Mouse (Mus musculus) embryonic stem cell, embryonic (primary cell): ENCODE measurements around the gene 6030458C11Rik.

ENCODE experiments used
- CTCF ChIA-PET, 4 experiments: fragments of 300-600 bp in 2 of 4; fragments of 350-600 bp in 2 of 4; sonication (Branson Sonifier 250); formaldehyde crosslinking; loops; one replicate each; lab custom pipeline; 2022; ENCODE audit warnings: inconsistent platforms in 2 of 4; lab: Charles Lee
- POLR2A ChIA-PET, 4 experiments: fragments of 300-600 bp in 2 of 4; fragments of 350-600 bp in 2 of 4; sonication (Branson Sonifier 250); formaldehyde crosslinking; loops; one replicate each; lab custom pipeline; 2022; ENCODE audit warnings: antibody characterized with exemption in 4 of 4, inconsistent platforms in 1 of 4; lab: Charles Lee

Gene 6030458C11Rik

GRCm38 (mm10) chr15:12824197-12824952 is at the start of gene 6030458C11Rik, which contains the start of gene Drosha:
Gene 6030458C11Rik, minus strand, starts transcription at chr15:12824649.
Gene Drosha, plus strand, starts transcription at chr15:12824815.
- ChIA-PET POLR2A (interaction anchor here in 3 of 4 experiments (0.6 to 3.7 kb wide), 20 partner anchors 7 to 837 kb away, joined by 3 to 20 read pairs (median 4); no protein-coding TSS in a partner anchor), CTCF (interaction anchor here in 2 of 4 experiments (0.6 to 0.8 kb wide), 2 partner anchors 12 to 18 kb away, joined by 3 to 7 read pairs; no protein-coding TSS in a partner anchor)

DNA sequence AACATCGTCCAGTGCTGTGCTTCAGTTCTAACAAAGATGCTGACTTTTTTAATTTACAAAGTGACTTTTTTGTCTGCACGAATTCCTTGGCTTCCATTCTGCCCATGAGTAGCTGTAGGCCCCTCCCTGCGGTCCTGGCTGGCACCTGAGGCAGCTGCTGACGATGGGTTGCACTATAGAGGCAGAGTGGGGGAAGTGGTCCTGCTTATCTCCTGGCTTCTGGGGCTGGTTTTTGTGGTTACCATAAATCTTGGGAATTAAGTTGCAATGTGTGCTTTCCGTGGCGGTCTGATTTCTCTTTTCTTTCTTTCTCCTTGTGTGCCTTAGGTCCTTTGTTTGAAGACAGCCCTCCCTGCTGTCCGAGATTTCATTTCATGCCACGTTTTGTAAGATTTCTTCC is 42.8 kb upstream of the 6030458C11Rik start:
- POLR2A ChIA-PET, result interaction anchor here in 1 of 4 experiments (0.8 to 1.3 kb wide), 2 partner anchors 11 to 25 kb away, joined by 3 to 6 read pairs; no protein-coding TSS in a partner anchor
- CTCF ChIA-PET, result interaction anchor here in 2 of 4 experiments (0.6 to 1.4 kb wide), 3 partner anchors 8 to 677 kb away, joined by 3 to 6 read pairs (median 4); no protein-coding TSS in a partner anchor

DNA sequence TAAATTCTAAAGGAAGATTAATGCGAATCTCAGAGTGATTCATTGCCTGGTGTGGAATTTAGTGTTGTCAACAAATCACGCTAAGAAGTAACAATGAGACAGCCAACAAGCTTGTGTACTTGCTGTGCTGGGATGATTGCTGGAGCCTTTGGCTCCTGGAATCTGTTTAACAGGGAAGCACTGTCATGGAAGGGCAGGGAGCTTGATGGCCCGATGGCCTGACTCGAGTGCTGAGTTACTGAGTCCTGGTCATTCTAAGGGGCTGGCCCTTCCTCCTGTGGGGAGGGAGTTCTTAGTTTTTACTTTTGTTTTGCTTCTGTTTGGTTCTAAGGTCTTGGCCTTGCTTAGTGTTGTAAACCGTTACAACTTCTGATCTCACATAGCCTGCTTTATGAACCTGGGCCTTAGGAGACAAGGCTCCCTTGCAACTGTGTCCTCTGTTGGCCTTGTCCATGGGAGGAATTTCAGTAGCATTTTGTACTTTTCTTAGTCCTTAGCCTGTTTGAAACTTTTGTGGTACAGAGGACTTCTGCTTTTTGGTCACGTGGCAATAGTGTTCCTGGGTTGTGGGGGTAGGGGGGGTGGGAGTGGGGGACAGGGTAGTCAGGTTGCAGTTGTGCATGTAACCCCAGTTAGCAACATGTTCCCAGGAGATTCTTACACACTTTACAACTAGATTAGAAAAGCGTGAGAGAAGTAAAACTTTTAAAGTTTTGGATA is 41.3 kb upstream of the 6030458C11Rik start:
- ChIA-PET POLR2A (interaction anchor here in 1 of 4 experiments (0.5 to 1.4 kb wide), 3 partner anchors 9 to 65 kb away, joined by 3 read pairs; no protein-coding TSS in a partner anchor), CTCF (interaction anchor here in 1 of 4 experiments (0.6 kb wide), 1 partner anchor 486 kb away, joined by 3 read pairs; no protein-coding TSS in a partner anchor)

GRCm38 (mm10) chr15:12863669-12864068 is 39.2 kb upstream of the 6030458C11Rik start:
- POLR2A ChIA-PET, result interaction anchor here in 2 of 4 experiments (0.8 to 1.2 kb wide), 3 partner anchors 10 to 18 kb away, joined by 3 to 4 read pairs (median 4); no protein-coding TSS in a partner anchor
- CTCF ChIA-PET, result no interaction called here

DNA sequence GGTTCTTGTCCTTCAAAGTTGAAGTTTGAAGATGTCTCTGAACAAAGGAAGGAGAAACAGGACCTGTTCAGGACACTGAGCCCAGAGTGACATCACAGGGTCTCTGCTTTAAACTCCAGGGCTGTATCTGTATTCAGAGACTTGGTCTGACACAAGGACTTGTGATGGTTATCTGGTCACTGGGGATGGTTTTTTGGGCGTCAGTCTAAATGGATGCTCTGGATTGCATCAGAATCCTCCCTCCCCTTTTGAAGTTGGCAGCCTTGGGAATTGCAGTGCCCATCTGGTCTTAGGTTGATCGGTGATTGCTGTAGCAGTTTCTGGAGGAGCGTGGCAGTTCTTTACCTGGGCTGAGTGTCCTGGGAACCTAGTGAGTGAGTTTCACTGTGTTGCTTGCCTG is 37.6 kb upstream of the 6030458C11Rik start:
- POLR2A ChIA-PET, result interaction anchor here in 2 of 4 experiments (0.7 to 1.1 kb wide), 2 partner anchors 27 to 1020 kb away, joined by 3 to 5 read pairs; no protein-coding TSS in a partner anchor
- CTCF ChIA-PET, result no interaction called here

DNA sequence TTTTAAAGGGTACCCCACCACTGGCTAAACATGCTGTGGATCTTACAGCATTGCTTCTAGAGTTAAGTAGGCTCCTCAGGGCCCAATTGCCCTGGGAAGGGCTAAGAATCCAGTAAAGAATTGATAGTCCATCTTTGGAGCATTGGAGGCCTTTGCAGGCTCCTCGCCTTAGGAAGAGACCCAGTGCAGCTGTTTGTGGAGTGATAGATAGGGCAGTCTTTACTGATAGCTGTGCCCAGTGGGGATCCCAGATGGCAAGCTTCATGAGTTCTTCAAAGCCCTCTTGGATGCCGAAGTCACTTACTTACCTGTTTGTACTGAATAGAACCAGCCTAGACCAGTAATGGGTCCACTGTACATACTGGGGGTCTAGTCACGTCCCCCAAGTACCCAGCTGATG is 34.2 kb upstream of the 6030458C11Rik start:
- ChIA-PET POLR2A (interaction anchor here in 2 of 4 experiments (0.6 to 4.9 kb wide), 17 partner anchors 10 to 355 kb away, joined by 3 to 22 read pairs (median 4); no protein-coding TSS in a partner anchor), CTCF (interaction anchor here in 1 of 4 experiments (1.5 kb wide), 1 partner anchor 9 kb away, joined by 4 read pairs; no protein-coding TSS in a partner anchor)

DNA sequence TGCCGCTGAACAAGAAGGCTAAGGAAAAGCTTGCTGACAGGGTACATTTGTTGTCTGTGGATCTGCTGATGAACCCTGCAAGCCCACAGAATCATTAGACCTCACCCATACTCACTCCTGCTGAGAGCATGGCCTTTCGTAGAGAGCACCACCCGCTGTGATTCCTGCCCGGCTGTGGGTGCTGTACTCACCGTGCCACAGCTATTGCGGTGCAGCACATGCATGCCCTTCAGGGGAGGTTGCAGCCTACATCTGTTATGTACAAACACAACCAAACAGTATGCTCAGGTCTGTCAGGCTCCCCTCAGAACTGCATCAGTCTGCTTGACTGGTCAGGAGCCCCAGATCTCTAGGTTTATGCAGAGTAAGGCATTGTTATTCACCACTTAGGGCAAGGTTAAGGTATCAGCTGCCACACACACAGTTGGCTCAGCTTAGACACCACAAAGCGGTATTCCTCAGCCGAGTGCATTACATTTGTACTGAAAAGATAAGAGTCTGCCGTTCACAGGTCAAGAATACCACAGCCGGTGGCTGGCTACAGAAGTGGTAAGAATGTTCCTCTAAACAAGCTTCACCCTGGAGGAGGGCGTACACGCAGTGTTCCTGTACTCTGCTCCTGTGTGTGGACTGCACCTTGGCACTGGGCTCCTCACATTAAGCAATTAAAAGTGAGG is 33.5 kb upstream of the 6030458C11Rik start:
- ChIA-PET CTCF (interaction anchor here in 1 of 4 experiments (0.6 to 1.5 kb wide), 2 partner anchors 16 to 611 kb away, joined by 4 read pairs; no protein-coding TSS in a partner anchor), POLR2A (interaction anchor here in 2 of 4 experiments (0.6 to 4.9 kb wide), 23 partner anchors 10 to 354 kb away, joined by 3 to 22 read pairs (median 3); no protein-coding TSS in a partner anchor)

GRCm38 (mm10) chr15:12856780-12857179 is 32.3 kb upstream of the 6030458C11Rik start:
- POLR2A ChIA-PET, result interaction anchor here in 3 of 4 experiments (0.6 to 4.9 kb wide), 8 partner anchors 9 to 33 kb away, joined by 3 to 22 read pairs (median 4); partner anchors contain the start of genes 6030458C11Rik (in 1 of the 3) and Drosha (in 1 of the 3)

DNA sequence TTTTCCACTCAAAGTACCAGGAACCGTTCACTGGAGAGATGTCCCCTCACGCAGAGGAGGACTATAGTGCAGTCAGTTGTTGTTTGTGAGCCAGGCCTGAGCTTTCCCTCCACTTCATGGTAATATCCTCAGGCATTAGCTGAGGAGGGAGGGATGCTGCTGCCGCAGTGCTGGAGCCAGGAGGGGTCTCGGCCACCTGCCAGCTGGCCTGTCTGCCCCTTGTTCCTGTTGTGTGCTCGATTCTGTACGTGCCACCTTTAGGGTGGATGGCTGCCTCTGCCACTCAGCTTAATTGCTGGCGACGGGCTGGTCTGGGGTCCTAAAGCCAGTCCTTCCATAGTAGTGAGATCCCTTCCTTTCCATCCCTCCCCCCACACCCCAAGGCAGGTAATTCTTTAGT is 29.0 kb upstream of the 6030458C11Rik start:
- CTCF ChIA-PET, result interaction anchor here in 2 of 4 experiments (1.0 kb wide), 2 partner anchors 9 kb away, joined by 3 read pairs; no protein-coding TSS in a partner anchor

More at GRCm38 (mm10) chr15:12856780-12857179, 32.3 kb upstream of the 6030458C11Rik start:
- CTCF ChIA-PET, result interaction anchor here in 3 of 4 experiments (0.6 to 1.5 kb wide), 3 partner anchors 14 to 233 kb away, joined by 3 to 7 read pairs (median 4); no protein-coding TSS in a partner anchor

DNA sequence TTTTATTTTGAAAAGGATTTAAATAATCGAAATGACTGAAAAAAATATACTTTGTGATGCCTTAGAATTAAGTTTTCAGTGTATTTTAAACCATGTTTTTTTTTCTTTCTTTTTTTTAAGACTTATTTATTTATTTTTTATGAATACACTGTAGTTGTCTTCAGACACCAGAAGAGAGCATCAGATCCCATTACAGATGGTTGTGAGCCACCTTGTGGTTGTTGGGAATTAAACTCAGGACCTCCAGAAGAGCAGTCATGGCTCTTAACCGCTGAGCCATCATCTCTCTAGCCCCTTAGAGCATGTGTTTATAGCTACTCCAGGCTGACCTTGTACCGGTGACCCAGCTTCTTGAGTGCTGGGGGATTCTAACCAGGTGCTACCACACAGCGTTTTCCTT is 24.9 kb upstream of the 6030458C11Rik start:
- ChIA-PET CTCF (interaction anchor here in 1 of 4 experiments (1.1 kb wide), 1 partner anchor 257 kb away, joined by 3 read pairs; no protein-coding TSS in a partner anchor), POLR2A (interaction anchor here in 2 of 4 experiments (0.9 to 1.3 kb wide), 2 partner anchors 15 kb away, joined by 3 read pairs; no protein-coding TSS in a partner anchor)

More for the DNA sequence above, 29.0 kb upstream of the 6030458C11Rik start:
- POLR2A ChIA-PET, result interaction anchor here in 2 of 4 experiments (0.6 to 4.9 kb wide), 5 partner anchors 7 to 682 kb away, joined by 3 to 22 read pairs (median 4); no protein-coding TSS in a partner anchor

GRCm38 (mm10) chr15:12848196-12848975 is 23.9 kb upstream of the 6030458C11Rik start:
- ChIA-PET CTCF (no interaction called here), POLR2A (interaction anchor here in 2 of 4 experiments (1.1 kb wide), 2 partner anchors 10 kb away, joined by 3 read pairs; no protein-coding TSS in a partner anchor)

- POLR2A ChIA-PET, result interaction anchor here in 2 of 4 experiments (0.5 to 3.9 kb wide), 11 partner anchors 9 to 161 kb away, joined by 3 to 22 read pairs (median 5); partner anchors contain the start of genes 6030458C11Rik (in 2 of the 2) and Drosha (in 2 of the 2)
- CTCF ChIA-PET, result interaction anchor here (0.5 to 1.7 kb wide), 16 partner anchors 9 to 871 kb away, joined by 3 to 15 read pairs (median 4); no protein-coding TSS in a partner anchor
Measured at GRCm38 (mm10) chr15:12842833-12843232, 18.4 kb upstream of the 6030458C11Rik start.

GRCm38 (mm10) chr15:12840737-12841136 is 16.3 kb upstream of the 6030458C11Rik start:
- ChIA-PET CTCF (no interaction called here), POLR2A (interaction anchor here in 1 of 4 experiments (2.3 to 3.9 kb wide), 2 partner anchors 15 to 16 kb away, joined by 10 to 22 read pairs; partner anchors contain the start of genes 6030458C11Rik and Drosha)

- CTCF ChIA-PET, result interaction anchor here in 3 of 4 experiments (0.6 to 1.8 kb wide), 3 partner anchors 8 to 797 kb away, joined by 5 to 10 read pairs (median 6); no protein-coding TSS in a partner anchor
- POLR2A ChIA-PET, result interaction anchor here in 3 of 4 experiments (0.6 to 3.4 kb wide), 18 partner anchors 10 to 699 kb away, joined by 3 to 19 read pairs (median 4); partner anchors contain the start of genes 6030458C11Rik (in 1 of the 3) and Drosha (in 1 of the 3)
Measured at GRCm38 (mm10) chr15:12834231-12834630, 9.8 kb upstream of the 6030458C11Rik start.

- CTCF ChIA-PET, result interaction anchor here in 3 of 4 experiments (0.6 to 1.8 kb wide), 5 partner anchors 9 to 796 kb away, joined by 3 to 10 read pairs (median 5); no protein-coding TSS in a partner anchor
- POLR2A ChIA-PET, result interaction anchor here (0.6 to 1.9 kb wide), 16 partner anchors 9 to 1955 kb away, joined by 3 to 10 read pairs (median 4); partner anchors contain the start of genes 6030458C11Rik (in 1 of the 4) and Drosha (in 1 of the 4)
Measured at GRCm38 (mm10) chr15:12833385-12833784, 8.9 kb upstream of the 6030458C11Rik start.
